Mouse (Mus musculus): ENCODE measurements at regions not wholly inside any gene's neighbourhood (a gene's known extent, or its start where the extent isn't known, plus 50 kb on each side); places are given as distances from the start of the nearest gene placed in this dataset.

DNA sequence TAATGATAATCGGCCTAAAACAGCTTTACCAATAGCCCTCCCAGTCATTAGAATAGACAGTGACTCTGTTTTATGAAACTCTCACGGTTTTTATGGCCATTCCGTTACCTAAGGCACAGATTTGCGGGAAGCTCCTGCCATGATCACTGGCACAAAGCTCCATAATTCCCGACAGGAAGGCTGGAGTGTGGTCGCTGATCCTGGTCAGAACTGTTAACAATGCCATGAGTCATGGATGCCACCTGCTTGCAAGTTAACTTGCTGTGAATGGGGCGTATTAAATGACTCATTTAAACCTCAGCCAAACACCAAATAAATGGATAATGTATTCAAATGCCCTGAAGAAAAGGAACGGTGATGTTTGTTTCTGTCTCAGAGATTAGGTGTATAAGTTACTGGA lies 559.9 kb upstream of the Map3k7 start:
- DNase-seq: no peak

DNA sequence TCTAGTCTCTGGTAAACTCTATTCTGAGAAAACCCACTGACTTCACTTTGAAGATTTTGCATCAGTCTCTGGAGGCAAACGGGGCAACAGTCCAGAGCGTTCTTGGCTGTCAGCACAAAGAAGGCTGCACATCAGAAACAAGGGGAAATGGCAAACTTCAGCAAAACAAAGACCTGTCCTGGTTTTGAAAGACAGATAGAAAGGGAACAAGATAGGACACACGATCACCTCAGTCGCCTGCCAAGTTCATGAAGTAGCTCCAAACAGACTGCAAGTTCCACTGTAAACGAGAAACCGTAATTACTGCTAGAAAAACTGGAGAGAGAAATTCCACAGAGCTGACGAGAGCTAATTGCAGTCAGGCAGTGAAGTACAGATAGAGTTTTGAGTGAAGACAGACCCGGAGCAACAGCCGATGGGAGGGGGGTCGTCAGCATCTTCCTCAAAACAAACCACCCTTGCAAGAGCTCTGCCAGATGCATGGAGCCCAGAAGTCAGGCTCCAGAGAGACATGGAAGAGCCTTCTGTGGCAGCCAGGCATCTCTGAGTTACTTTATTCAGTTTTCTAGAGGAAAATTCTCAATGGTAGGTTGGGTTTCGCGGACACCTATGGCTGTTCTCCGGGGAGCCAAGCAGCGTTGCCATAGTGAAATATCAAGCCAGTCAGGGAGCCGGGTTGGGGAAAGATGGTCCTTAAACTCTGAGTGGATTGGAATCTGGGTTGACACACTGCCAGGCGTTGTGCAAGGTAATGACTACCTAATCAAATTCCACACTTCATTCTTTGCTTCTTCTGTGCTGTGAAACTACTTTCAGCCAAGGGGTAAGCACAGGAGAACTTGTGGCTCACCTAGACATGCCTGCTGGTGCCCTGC lies 558.8 kb upstream of the Map3k7 start:
- DNase-seq: peak; percentile 14

DNA sequence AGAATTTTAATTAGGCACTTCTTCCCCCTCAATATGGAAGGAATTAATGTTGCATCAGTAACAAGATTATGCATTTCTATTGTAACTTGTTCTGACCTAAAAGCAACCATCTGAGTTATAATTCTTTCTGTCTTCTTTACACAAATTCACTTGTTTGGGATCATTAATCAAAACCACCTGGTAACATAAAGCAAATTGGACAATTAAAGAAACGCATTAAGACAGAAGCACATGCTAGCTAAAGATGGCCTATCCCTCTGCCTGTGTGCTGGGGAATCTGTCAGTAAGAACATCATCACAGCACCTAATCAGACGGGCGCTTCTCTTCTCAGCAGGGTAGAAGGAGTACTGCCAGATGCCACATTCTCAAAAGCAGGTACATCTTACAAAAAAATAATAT lies 553.7 kb upstream of the Map3k7 start:
- peak; percentile 62 for DNase-seq

DNA sequence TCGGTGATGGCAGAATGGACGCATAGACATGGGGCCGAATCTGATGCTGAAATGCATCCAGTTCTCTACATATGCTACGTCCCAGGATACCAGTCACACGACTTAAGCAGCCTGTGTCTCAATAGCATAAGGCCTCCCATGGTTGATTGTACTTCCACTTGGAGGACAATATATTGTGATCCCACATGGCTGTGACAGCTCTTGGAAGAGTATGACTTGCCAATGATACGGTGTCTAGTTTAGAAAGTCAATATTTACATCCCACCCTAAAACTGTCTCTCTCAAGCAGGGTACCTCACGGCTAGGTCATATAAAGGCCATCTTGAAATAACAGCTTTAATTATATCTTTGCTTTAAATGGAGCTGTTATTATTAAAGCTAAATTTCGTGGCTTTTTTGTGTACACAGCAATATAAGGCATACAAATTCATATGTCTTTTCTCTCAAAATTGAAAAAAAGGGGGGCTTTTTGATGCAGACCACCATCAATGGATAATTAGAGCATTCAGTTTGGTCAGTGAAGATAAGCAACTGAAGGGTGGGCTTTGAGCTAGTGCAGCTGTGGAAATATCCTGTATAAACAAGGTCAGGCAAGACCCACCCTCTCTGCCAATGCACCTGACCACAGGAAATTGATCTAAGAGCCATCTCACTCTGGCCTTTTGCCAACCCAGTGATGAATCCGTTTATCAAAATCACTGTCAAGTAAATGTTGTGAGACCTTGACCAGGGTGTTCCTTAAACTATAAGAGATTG lies 551.9 kb upstream of the Map3k7 start:
- no peak for DNase-seq

DNA sequence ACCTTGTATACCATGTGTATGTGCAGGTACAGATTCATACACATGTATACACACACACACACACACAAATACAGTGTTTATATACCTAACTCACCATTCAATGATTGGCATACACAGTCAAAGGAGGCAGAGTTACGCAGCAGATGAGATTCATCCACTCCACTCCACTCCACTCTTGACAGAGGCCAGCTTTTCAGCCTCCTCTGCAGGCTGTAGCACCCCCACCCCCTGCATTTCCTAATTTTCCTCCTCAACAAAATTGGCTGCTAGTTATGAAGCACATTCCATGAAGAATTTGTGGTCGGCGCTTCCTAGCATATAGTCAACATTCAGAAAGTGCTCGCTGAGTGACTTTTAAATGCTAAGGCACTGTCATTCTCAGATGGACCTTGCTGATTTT lies 546.7 kb upstream of the Map3k7 start:
- DNase-seq: no peak

DNA sequence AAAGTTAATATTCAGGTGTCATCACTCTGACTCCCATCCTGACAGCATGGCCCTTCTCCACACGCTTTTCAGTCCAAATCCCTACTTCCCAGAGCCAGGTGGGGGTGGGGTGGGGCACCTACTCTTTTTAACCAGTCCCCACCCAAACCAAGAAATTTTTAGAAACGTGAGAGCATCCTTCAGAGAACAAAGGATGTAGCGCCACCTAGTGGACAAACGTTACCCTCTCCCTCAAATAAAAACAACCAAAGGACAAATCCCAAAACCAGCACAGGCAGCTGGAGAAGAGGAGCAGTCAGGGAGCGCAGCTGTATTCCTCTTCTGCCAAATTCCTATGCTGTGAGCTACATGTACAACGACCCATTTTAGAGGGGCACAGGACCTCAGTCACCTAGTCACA lies 544.7 kb upstream of the Map3k7 start:
- DNase-seq: peak; percentile 85

DNA sequence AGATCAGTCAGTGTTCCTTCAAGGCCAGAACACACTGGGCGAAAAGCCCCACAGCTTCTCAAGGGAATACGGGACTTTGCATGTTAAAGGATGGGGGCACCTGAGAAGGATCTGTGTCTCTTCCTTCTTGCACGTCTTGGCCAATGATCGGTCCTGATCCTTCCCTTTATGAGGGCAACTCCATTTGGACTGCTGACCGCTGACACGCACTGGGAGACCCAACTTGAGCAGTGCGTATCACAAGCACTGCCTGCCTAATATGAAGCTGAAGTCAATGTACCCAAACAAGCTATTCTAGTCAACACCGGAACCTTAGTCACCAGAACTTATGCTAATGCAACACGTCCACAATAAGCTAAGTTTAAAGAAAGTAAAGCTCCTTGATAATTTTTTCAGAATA lies 543.7 kb upstream of the Map3k7 start:
- DNase-seq: no peak

DNA sequence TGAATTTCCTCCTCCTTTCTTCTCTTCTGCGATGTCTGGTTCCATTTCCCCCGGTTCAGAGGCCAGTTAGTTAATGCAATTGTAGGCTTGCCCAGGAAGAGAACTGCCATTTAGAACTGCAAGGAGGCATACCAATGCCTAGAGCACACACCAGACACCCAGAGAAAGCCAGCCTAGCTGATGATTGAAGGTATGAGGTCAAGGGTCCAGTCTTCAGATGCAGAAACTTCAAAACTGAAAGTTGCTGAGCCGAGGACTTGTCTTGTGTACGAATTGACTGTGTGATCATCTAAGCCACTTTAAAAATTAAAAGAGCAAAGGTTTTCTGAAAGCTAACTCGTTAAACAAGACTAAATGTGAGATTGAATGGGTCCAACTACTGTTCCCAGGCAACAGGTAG lies 542.5 kb upstream of the Map3k7 start:
- no peak for DNase-seq

DNA sequence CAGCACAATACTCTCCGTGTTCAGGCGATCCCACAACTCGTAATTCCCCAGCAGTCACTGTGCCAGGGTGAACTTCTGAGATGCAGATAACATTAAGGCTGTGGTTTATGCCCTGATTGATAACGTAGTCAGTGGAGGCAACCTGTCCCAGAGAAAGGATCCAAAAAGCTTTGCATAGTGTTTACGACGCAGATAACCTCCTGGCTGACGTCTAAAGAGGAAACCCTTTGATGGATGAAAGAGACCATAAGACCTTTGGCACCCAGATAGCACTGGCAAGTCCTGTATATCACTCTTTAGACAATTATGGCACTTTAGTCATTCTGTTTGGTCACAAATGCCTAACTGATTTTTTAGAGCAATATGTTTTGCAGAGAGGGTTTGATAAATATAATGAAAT lies 538.8 kb upstream of the Map3k7 start:
- DNase-seq: no peak

DNA sequence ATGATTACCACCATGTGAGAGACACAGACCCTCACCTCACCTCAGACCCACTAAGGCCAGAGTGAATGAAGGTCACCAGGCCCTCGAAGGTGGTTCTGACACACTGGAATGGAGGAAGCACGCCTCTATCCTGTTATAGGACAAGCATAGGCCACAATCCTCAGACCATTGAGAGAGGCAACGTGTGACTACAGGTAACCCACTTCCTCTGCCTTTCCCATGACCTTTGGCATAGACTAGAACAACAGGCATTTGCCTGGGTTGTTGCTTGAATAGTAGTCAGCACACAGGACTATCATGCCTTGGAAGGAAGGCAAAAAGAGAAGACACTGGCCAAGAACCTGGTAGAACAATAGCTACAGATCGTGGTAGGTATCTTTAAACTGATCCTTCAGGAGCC lies 538.2 kb upstream of the Map3k7 start:
- DNase-seq: no peak

DNA sequence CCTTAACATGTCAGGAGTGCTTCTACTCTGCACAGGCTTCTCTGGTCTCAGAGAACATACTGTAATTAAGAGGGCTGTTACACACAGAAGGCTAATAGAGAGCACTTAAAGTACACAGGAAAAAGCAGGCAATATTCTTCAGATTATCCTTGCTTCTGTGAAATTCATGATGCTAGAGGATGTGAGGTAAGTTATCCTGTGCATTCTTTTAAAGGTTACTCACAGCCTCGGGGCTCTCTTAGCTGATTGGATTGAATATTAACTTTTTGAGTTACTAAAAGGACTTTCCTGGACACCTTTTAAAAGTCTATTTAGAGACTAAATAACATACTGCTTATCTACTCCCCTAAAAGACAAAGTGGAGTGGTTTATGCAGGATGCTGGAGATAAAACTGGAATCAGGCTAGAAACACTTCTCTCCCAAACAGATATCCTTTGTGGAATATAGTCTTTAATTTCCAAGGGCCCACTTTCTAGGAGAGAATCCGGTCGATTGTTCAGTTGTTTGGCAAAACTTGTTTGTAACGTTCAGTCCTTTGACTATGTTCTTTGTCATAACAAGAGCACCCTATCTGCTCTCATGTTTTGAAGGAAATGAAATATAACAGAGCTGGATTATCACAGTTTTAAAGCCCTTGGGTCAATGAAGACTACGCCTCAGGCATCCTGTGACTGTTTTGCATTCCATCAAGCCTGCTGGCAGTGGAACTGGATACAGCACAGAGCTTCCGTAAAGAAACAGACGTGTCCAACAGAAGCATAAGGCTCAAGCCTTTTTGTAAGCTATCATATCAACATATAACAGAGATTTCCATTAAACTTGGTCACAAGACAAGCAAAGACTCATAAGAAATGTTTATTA lies 537.5 kb upstream of the Map3k7 start:
- no peak for DNase-seq

DNA sequence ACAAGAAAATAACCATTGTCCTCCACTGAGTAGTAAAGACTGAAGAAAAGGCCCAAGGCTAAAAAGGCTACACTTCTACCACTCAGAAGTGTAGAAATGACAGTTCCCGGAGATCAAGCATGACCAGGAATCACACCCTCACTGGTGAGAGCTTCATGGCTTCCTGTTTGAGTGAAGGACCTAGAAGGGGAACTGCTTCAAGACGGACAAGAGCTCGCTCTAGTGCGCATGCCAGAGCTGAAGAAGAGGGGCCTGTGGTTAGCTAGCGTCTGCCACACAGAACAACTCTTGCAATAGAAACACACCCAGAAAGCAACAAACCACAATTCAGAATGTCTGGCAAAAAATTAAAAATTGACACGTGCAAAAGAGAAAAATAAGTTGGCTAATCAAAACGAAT lies 530.0 kb upstream of the Map3k7 start:
- DNase-seq: no peak

DNA sequence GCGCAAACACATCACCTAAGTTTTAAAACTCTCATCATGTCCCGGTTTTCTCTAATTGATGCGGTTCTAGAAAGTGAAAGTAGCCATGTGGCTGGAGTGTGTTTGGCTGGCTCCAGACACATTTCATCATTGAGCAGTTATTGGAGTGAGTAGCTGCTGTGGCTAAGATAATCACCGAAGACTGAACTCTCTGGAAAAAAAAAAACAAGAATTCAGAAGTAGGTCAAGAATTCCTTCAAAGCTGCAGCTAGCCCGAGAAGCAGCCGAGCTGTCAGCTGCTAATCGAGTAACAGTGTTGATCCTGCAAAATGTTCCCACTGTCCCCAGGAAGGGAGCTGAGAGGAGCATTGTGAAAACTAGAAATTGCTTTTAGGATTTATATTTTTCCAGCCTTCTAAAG lies 509.0 kb upstream of the Map3k7 start:
- peak; percentile 50 for DNase-seq

DNA sequence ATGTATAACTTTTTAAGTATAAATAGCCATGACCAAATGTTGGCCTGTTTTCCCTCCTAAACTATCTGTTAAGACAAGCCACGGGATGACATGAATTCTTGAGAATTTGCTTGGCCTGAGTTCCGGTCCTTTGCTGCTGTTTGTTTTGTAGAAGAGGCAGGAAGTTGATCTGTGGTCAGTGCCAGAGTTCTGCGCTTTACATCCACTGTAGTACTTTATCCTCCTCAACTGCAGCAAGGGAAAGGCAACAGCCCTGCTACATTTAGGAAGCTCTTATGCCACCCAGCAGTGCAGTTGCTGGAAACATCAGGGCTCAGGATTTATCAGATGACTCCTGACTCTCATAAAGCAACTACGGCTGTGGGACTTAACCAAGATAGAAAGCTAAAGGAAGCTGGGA lies 508.4 kb upstream of the Map3k7 start:
- no peak for DNase-seq

DNA sequence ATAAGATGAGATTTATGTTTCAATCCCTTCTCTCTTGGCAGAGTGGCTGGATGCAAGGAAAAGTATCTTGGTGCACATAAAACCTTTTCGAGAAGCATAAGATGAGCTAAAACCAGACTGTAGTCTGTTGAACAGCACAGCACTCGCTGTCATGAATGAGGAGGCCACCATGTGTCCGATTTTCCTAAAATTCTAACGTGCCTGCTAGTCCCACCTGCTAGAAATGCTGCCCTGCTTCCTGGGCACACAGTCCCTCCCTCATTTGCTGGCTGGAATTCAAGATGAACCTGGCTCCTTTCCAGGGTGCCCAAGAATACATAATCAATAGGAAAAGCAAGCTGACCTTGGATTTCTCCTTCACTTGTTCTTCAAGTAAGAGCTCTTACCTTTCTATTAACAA lies 501.4 kb upstream of the Map3k7 start:
- no peak for DNase-seq

DNA sequence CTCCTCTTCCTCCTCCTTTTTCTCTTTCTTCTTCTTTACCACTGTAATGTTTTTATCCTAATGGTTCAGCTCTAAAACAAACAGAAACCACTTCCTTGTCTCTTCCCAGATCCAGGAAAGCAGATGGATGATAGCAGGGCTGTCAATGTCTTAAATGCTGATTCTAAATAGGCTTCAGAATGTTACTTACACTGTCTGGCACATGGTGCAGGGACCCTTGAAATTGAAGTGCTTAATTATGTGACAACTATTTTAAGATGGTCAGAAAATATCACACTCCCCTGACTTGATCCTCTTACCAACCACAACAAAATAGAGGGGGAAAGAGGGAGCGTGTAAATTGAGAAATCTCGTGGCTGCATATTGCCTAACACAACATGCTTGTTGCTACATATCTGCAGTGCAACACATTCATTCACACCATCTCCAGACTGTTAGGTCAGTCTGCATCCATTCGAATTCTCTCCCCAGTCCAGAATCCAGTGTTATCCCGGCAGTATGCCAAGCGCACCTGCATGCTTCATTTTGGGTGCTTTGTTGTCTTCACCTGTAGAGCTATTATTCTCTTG lies 500.7 kb upstream of the Map3k7 start:
- DNase-seq: no peak

DNA sequence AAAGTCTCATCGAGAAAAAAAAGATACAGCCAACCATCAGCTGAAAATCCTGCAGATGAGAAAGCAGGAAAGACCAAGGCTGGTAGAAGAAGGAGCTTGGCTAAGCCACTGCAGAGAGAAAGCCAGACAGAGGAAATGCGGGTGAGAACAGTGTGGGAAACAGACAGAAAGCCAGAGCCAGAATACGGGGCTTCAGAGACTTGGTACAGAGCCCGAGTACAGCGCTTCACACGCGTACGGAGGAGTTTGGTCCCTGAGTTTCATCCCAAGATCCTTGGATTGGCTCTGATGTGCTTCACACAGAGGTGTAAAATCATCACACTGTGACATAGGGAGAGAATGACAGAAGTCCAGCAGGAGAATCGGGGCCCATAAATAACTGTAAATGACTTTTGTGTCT lies 495.6 kb upstream of the Map3k7 start:
- DNase-seq: no peak

DNA sequence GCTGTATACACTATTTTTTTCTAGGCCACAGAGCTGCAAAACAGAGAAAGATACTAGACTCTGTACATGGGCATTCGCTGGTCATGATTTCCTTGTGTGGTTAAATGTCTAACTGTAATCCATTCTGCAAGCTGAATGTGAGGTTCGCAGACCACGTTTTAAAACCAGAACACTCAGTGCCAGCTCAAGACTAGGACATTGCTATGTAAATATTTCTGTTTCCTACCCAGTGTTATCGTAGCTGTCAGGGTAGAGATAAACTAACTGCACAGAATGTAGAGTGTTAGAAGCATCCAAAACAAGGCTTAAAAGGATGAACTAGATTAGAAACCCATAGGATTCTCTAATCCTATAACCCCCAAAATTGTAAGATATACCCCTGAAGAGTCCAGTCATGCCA lies 494.1 kb upstream of the Map3k7 start:
- DNase-seq: no peak

DNA sequence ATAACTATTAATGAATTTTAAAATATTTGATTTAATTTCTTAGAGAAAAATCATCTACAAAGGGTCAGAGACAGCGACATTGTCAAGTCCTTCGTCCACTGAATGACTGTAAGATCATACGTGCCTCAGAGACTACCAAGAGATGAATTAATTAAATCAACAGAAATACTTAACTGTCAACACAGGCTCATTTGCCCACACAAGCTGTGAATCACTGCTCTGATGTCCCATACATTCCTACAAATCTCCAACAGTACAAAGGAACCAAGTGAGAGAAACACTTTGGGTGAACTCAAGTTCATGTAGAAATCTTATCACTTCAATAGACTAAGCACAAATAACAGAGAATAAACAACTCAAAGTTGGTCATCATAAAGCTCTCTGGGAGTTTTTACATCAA lies 471.4 kb upstream of the Map3k7 start:
- no peak for DNase-seq

DNA sequence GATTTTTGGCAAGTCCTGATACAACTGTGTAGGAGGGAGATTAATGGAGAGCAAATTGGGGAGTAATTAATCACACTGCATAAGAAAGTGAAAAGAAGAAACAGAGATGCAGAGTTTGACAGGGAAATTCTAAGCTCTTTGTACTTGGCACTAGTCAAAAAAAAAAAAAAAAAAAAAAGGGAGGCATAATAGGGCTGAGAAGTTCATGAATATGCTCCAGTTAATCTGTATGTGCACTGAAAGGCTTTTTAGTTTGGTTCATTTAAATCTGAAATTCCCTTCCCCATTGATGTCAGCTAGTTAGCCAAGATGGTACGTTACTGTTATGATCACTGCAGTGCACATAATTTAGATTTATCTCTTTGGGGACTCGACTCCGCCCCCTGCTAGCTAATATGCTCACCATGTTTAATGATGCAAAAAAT lies 470.8 kb upstream of the Map3k7 start:
- peak; percentile 42 for DNase-seq

DNA sequence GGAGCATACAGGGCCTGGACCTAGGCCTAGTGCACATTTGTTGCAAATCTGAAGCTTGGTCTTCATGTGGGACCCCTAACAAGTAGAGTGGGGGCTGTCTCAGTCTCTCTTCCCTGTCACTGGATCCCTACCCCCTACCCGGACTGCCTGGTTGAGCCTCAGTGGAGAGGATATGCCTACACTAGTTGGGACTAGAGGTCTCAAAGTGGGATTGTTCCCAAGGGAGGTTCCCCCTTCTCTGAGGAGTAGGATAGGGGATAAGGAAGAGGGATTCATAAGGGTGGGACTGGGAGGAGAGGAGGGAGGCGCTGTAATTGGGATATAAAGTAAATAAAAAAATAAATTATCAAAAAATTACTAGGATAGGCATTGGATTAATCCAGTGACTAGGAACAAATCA lies 464.0 kb upstream of the Map3k7 start:
- DNase-seq: no peak

DNA sequence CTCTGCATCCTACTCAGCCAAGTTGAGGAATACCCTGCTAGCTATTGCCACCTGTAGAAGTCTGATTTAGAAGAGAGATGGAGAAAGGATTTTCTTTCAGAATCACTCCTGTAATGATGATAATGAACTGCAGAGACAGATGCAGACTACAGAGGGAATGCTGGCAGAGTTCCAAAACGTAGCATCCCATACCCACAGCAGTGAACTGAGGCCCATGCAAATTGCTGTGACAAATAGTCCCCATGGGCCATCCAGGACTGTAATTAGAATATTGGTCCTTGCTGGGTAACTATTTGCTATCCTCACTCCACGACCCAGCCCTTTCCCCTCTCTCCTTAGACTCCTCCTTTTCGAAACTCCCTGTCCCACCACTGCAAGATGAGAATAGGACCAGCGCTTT lies 463.5 kb upstream of the Map3k7 start:
- DNase-seq: peak; percentile 51

DNA sequence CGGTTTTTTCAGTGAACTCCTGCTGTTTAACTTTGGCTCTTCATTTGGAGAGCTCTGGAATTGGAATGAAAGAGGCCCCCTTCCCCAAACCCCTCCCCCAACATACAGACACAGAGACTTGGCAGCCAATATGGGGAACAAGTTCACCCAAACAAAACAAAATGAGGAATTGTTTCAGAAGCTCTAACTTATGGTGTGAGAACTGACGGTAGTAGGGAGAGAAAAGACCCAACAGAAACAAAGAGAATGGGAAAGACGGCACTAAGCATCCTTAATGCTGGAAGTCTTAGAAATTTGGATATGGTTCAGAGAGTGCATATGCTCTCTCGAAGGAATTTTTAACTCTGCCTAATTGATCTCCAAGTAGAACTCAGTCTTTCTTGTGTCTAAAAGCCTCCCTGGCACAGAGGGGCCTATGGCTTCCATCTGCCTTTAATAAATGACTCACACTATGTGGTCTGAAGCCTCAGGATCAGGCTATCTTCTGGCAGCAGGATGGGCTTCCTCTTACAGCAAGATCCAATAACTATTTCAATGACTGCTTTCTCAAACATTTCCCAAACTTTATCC lies 438.2 kb upstream of the Map3k7 start:
- DNase-seq: no peak

Measured in retina, postnatal 1 day (tissue).